Mouse (Mus musculus) MEL (cell line): ENCODE results near the gene Slc19a2. TPM values are rescaled to one million over a fixed set of nuclear protein-coding genes. Genes with fewer than 3 reads are reported as not detected.

Experiments used
- DNase-seq: peaks from one replicate; pipeline ENCODE4 v3.0.0; 2011; ENCODE audit warnings: low read depth, low spot score
- H3K27ac ChIP-seq: 2 replicates; pipeline ENCODE4 v1.5.1; 2012; ENCODE audit warnings: low read depth, mild to moderate bottlenecking, control low read depth, low read length, moderate library complexity; ENCODE audit not compliant: control insufficient read depth
- H3K27me3 ChIP-seq, 2 experiments: fragments of 150-350 bp in 1 of 2; sonication (generic) in 1 of 2; 2 replicates each; pipeline ENCODE4 v1.6.1; 2012; ENCODE audit warnings: low read length in 2 of 2, mild to moderate bottlenecking in 2 of 2, improper control_type of control experiment in 1 of 2, moderate library complexity in 1 of 2; ENCODE audit not compliant: insufficient read depth in 2 of 2, control insufficient read depth in 1 of 2
- H3K36me3 ChIP-seq, 2 experiments: 2 replicates each; pipeline ENCODE4 v1.6.1; 2012 to 2014; ENCODE audit warnings: low read length in 2 of 2, improper control_type of control experiment in 1 of 2, inconsistent platforms in 1 of 2, mild to moderate bottlenecking in 1 of 2; ENCODE audit not compliant: insufficient read depth in 2 of 2, control insufficient read depth in 1 of 2
- H3K4me1 ChIP-seq, 2 experiments: fragments of 150-350 bp in 1 of 2; sonication (generic) in 1 of 2; 2 replicates each; pipeline ENCODE4 v1.6.1; 2012; ENCODE audit warnings: low read length in 2 of 2, improper control_type of control experiment in 1 of 2, mild to moderate bottlenecking in 1 of 2; ENCODE audit not compliant: insufficient read depth in 2 of 2, control insufficient read depth in 1 of 2
- H3K4me3 ChIP-seq, 2 experiments: fragments of 150-350 bp in 1 of 2; sonication (generic) in 1 of 2; 2 replicates each; pipeline ENCODE4 v1.5.1; 2012; ENCODE audit warnings: low read depth in 2 of 2, low read length in 2 of 2, mild to moderate bottlenecking in 2 of 2, moderate library complexity in 2 of 2, control low read depth in 1 of 2, improper control_type of control experiment in 1 of 2; ENCODE audit not compliant: control insufficient read depth in 1 of 2, insufficient read depth in 1 of 2
- H3K79me2 ChIP-seq: 2 replicates; pipeline ENCODE4 v1.6.1; 2012; ENCODE audit warnings: mild to moderate bottlenecking, low read length, moderate library complexity; ENCODE audit not compliant: control insufficient read depth, poor library complexity, insufficient read depth
- H3K9ac ChIP-seq: 2 replicates; pipeline ENCODE4 v1.6.1; 2012; ENCODE audit warnings: low read depth, mild to moderate bottlenecking, control low read depth, low read length, moderate library complexity; ENCODE audit not compliant: control insufficient read depth, poor library complexity, severe bottlenecking
- H3K9me3 ChIP-seq: fragments of 150-350 bp; sonication (generic); replicated peaks from 2 replicates; pipeline ENCODE4 v1.6.1; 2012; ENCODE audit warnings: mild to moderate bottlenecking, low read length, improper control_type of control experiment, moderate library complexity; ENCODE audit not compliant: insufficient read depth
- CTCF ChIP-seq, 3 experiments: IDR thresholded peaks in 2 of 3; conservative IDR thresholded peaks in 1 of 3; 2 replicates each; pipeline ENCODE4 v1.5.1; 2011 to 2012; ENCODE audit warnings: low read length in 3 of 3, low read depth in 2 of 3, mild to moderate bottlenecking in 2 of 3, improper control_type of control experiment in 1 of 3, inconsistent platforms in 1 of 3, mixed read lengths in 1 of 3, moderate library complexity in 1 of 3; ENCODE audit not compliant: control insufficient read depth in 1 of 3, insufficient read depth in 1 of 3, poor library complexity in 1 of 3, severe bottlenecking in 1 of 3
- E2F4 ChIP-seq: IDR thresholded peaks from 2 replicates; pipeline ENCODE4 v1.6.1; 2011; ENCODE audit warnings: low read depth, low read length, improper control_type of control experiment, borderline replicate concordance
- ELF1 ChIP-seq: IDR thresholded peaks from 2 replicates; pipeline ENCODE4 v1.6.1; 2014; ENCODE audit warnings: low read depth, mild to moderate bottlenecking, inconsistent platforms, low read length, improper control_type of control experiment, moderate library complexity
- EP300 ChIP-seq, 2 experiments: IDR thresholded peaks; 2 replicates each; pipeline ENCODE4 v1.6.1; 2011; ENCODE audit warnings: improper control_type of control experiment in 2 of 2, low read length in 2 of 2, low read depth in 1 of 2, mild to moderate bottlenecking in 1 of 2
- ETS1 ChIP-seq: IDR thresholded peaks from 2 replicates; pipeline ENCODE4 v1.6.1; 2012; ENCODE audit warnings: low read depth, mild to moderate bottlenecking, inconsistent platforms, low read length, improper control_type of control experiment, moderate library complexity
- GATA1 ChIP-seq: IDR thresholded peaks from 2 replicates; pipeline ENCODE4 v1.6.1; 2011; ENCODE audit warnings: low read depth, low read length, improper control_type of control experiment
- HCFC1 ChIP-seq: IDR thresholded peaks from 2 replicates; pipeline ENCODE4 v1.6.1; 2012; ENCODE audit warnings: low read depth, mild to moderate bottlenecking, inconsistent platforms, low read length, improper control_type of control experiment, moderate library complexity
- JUND ChIP-seq: IDR thresholded peaks from 2 replicates; pipeline ENCODE4 v1.6.1; 2011; ENCODE audit warnings: low read depth, mild to moderate bottlenecking, improper control_type of control experiment, low read length
- KAT2A ChIP-seq: conservative IDR thresholded peaks from 2 replicates; pipeline ENCODE4 v1.6.1; 2012; ENCODE audit warnings: low read depth, low read length, improper control_type of control experiment, inconsistent platforms
- MAFK ChIP-seq: IDR thresholded peaks from 2 replicates; pipeline ENCODE4 v1.6.1; 2011; ENCODE audit warnings: low read depth, mild to moderate bottlenecking, low read length, improper control_type of control experiment, borderline replicate concordance
- MAX ChIP-seq: IDR thresholded peaks from 2 replicates; pipeline ENCODE4 v1.6.1; 2011; ENCODE audit warnings: low read length, improper control_type of control experiment
- MAZ ChIP-seq: IDR thresholded peaks from 2 replicates; pipeline ENCODE4 v1.6.1; 2012; ENCODE audit warnings: low read depth, mild to moderate bottlenecking, inconsistent platforms, low read length, improper control_type of control experiment
- MXI1 ChIP-seq: IDR thresholded peaks from 2 replicates; pipeline ENCODE4 v1.6.1; 2011; ENCODE audit warnings: mild to moderate bottlenecking, low read depth, low read length, improper control_type of control experiment
- NELFE ChIP-seq: IDR thresholded peaks from 2 replicates; pipeline ENCODE4 v1.6.1; 2011; ENCODE audit warnings: low read depth, low read length, improper control_type of control experiment
- NRF1 ChIP-seq: IDR thresholded peaks from 2 replicates; pipeline ENCODE4 v1.6.1; 2014; ENCODE audit warnings: low read depth, mild to moderate bottlenecking, inconsistent platforms, low read length, improper control_type of control experiment, moderate library complexity; ENCODE audit not compliant: poor library complexity, insufficient read depth, severe bottlenecking
- POLR2AphosphoS2 ChIP-seq: IDR thresholded peaks from 2 replicates; pipeline ENCODE4 v1.6.1; 2011; ENCODE audit warnings: low read length, improper control_type of control experiment
- POLR2AphosphoS5 ChIP-seq: IDR thresholded peaks from 2 replicates; pipeline ENCODE4 v1.6.1; 2012; ENCODE audit warnings: low read depth, borderline replicate concordance, mild to moderate bottlenecking, inconsistent platforms, low read length, moderate library complexity, mixed read lengths
- RAD21 ChIP-seq: IDR thresholded peaks from 2 replicates; pipeline ENCODE4 v1.6.1; 2011; ENCODE audit warnings: mild to moderate bottlenecking, low read depth, low read length, improper control_type of control experiment
- SIN3A ChIP-seq: IDR thresholded peaks from 2 replicates; pipeline ENCODE4 v1.6.1; 2012; ENCODE audit warnings: low read length, improper control_type of control experiment, inconsistent platforms
- TAL1 ChIP-seq: IDR thresholded peaks from 2 replicates; pipeline ENCODE4 v1.6.1; 2012; ENCODE audit warnings: mild to moderate bottlenecking, inconsistent platforms, low read length, moderate library complexity, mixed read lengths
- TCF12 ChIP-seq: IDR thresholded peaks from 2 replicates; pipeline ENCODE4 v1.6.1; 2014; ENCODE audit warnings: low read depth, mild to moderate bottlenecking, inconsistent platforms, low read length, improper control_type of control experiment, moderate library complexity
- USF1 ChIP-seq: IDR thresholded peaks from 2 replicates; pipeline ENCODE4 v1.6.1; 2014; ENCODE audit warnings: low read depth, mild to moderate bottlenecking, inconsistent platforms, low read length, improper control_type of control experiment, moderate library complexity
- ZNF384 ChIP-seq: IDR thresholded peaks from 2 replicates; pipeline ENCODE4 v1.6.1; 2012; ENCODE audit warnings: low read depth, mild to moderate bottlenecking, inconsistent platforms, low read length, improper control_type of control experiment
- polyA plus RNA-seq, 2 experiments: library from polyadenylated mRNA; stranded (reverse) in 1 of 2; unstranded in 1 of 2; fragments of >175 nt in 1 of 2; fragments of >200 nt in 1 of 2; gene quantifications; 2 replicates each; pipeline versions ENCODE4 v1.2.1 to v1.2.4; 2012; ENCODE audit warnings: low replicate concordance in 2 of 2, low read depth in 1 of 2; ENCODE audit not compliant: insufficient read length in 2 of 2, insufficient read depth in 1 of 2, missing spikeins in 1 of 2
- total RNA-seq: library from RNA; depleted of rRNA; stranded (reverse); fragments of 300-350 nt; gene quantifications from 2 replicates; pipeline ENCODE4 v1.2.3, GENCODE M21; 2012

Gene Slc19a2
- total and polyA plus RNA-seq, 3 experiments: 9.0 to 54.2 (median 9.7) TPM

- H3K9me3 ChIP-seq: no peaks in the 10 kb centered on the region
- DNase-seq: no peak
Measured at GRCm38 (mm10) chr1:164215097-164215496, 33.7 kb upstream of the Slc19a2 start.

GRCm38 (mm10) chr1:164215540-164215939 lies 33.3 kb upstream of the Slc19a2 start:
- DNase-seq: no peak
- no peak overlapping the region for H3K4me3 ChIP-seq
- H3K79me2 ChIP-seq: no peaks in the 10 kb centered on the region
- H3K9me3 ChIP-seq: no peaks in the 10 kb centered on the region
- H3K36me3 ChIP-seq: no peaks in the 10 kb centered on the region
- no peaks in the 10 kb centered on the region; a peak in 1 of 4 replicates for H3K4me1 ChIP-seq
- TF ChIP-seq NELFE (no peak), MAFK (no peak), SIN3A (no peak), MAZ (no peak), POLR2AphosphoS5 (no peak), ZNF384 (no peak), NRF1 (no peak), GATA1 (no peak), ELF1 (no peak), TAL1 (no peak), ETS1 (no peak), TCF12 (no peak)
- H3K27me3 ChIP-seq: peaks cover 2 to 8% of the 10 kb centered on the region in 2 experiments
- no peak overlapping the region for H3K9ac ChIP-seq
- no peak overlapping the region for H3K27ac ChIP-seq

More at GRCm38 (mm10) chr1:164215097-164215496, 33.7 kb upstream of the Slc19a2 start:
- no peak overlapping the region for H3K9ac ChIP-seq
- no peak overlapping the region for H3K4me3 ChIP-seq
- H3K4me1 ChIP-seq: no peaks in the 10 kb centered on the region; a peak in 1 of 4 replicates
- H3K36me3 ChIP-seq: no peaks in the 10 kb centered on the region
- no peaks in the 10 kb centered on the region for H3K79me2 ChIP-seq
- peaks cover 2 to 8% of the 10 kb centered on the region in 2 experiments for H3K27me3 ChIP-seq
- H3K27ac ChIP-seq: no peak overlapping the region
- TF ChIP-seq MAX (no peak), USF1 (no peak), POLR2AphosphoS2 (no peak), CTCF (IDR thresholded peaks at IDR 0.05 in 2 of 3, conservative IDR thresholded peaks at IDR 0.05 in 1 of 3; ENCODE audit: control insufficient read depth in 1 of 3, insufficient read depth in 1 of 3, low read depth in 2 of 3, low read length in 3 of 3, poor library complexity in 1 of 3, severe bottlenecking in 1 of 3) (no peak), HCFC1 (no peak), ETS1 (no peak), EP300 (IDR thresholded peaks at IDR 0.05; ENCODE audit: low read depth in 1 of 2, low read length in 2 of 2) (no peak), MAZ (no peak), NELFE (no peak), E2F4 (no peak), TCF12 (no peak), POLR2AphosphoS5 (no peak), KAT2A (no peak), JUND (no peak), MXI1 (no peak), RAD21 (no peak)
